Mouse (Mus musculus) E14TG2a.4 (cell line): ENCODE measurements around the gene Bicdl1.

Source experiments
- CTCF ChIP-seq: conservative IDR thresholded peaks from 2 replicates; pipeline ENCODE4 v1.5.1; 2014; ENCODE audit warnings: low read length
- POU5F1 ChIP-seq: IDR thresholded peaks from 2 replicates; pipeline ENCODE4 v1.6.1; 2014; ENCODE audit warnings: low read length, borderline replicate concordance

- TF ChIP-seq CTCF (no peak), POU5F1 (no peak)
Measured at GRCm38 (mm10) chr5:115693271-115693670, 38.1 kb downstream of the Bicdl1 start.
